Comparison of ENCODE assay signal across 8 mouse cellular contexts in genomic region chr10:81541803-81542202, GRCm38 (mm10). TPM values are rescaled to one million over a fixed set of nuclear protein-coding genes. Genes with fewer than 3 reads are reported as not detected.
DNase-seq lines count a peak whose midpoint lies in the region; ATAC-seq and TF ChIP-seq lines count a peak whose summit lies in the region.

No protein-coding gene starts in this region.

- no peaks in the 10 kb centered on the region for H3K9me3 ChIP-seq in midbrain, embryonic 11.5 days (ENCODE audit: control insufficient read depth, low read length)
- no peaks in the 10 kb centered on the region for H3K9me3 ChIP-seq in midbrain, postnatal 0 days (ENCODE audit: low read length)
- no peaks in the 10 kb centered on the region for H3K9me3 ChIP-seq in heart, embryonic 11.5 days (replicated peaks; ENCODE audit: control insufficient read depth, low read length)

- no peak overlapping the region for H3K4me2 ChIP-seq in midbrain, embryonic 11.5 days
- H3K4me2 ChIP-seq in midbrain, postnatal 0 days (ENCODE audit: low read depth, low read length, poor library complexity, severe bottlenecking) = no peak overlapping the region
- H3K4me2 ChIP-seq in heart, embryonic 11.5 days = peak overlapping the region; percentile 22

- no peak overlapping the region for H3K4me3 ChIP-seq in midbrain, embryonic 11.5 days (ENCODE audit: low read depth, low read length)
- no peak overlapping the region for H3K4me3 ChIP-seq in midbrain, postnatal 0 days (ENCODE audit: low read depth, low read length)
- H3K4me3 ChIP-seq in heart, embryonic 11.5 days (ENCODE audit: low read depth, low read length) = no peak overlapping the region

- no peak for DNase-seq in midbrain, embryonic 11.5 days (ENCODE audit: low spot score, missing footprints)
- DNase-seq in midbrain, postnatal 0 days (ENCODE audit: low spot score) = no peak
- peak; percentile 80 for DNase-seq in kidney, postnatal 10 days
- DNase-seq in lung, postnatal 25 days (ENCODE audit: low spot score) = peak; percentile 71
- no peak for DNase-seq in retina, embryonic 14.5 days (ENCODE audit: low spot score)
- DNase-seq in spleen, adult 12 weeks (ENCODE audit: low spot score) = no peak

- ATAC-seq in midbrain, embryonic 11.5 days (ENCODE audit: low FRiP score) = no peak
- no peak for ATAC-seq in midbrain, postnatal 0 days (ENCODE audit: low FRiP score)
- ATAC-seq in heart, embryonic 11.5 days (replicated peaks; ENCODE audit: insufficient number of reproducible peaks, low FRiP score, low TSS enrichment) = no peak
- ATAC-seq in CD4-positive, CD25-positive, alpha-beta regulatory T cell, adult 4 months = no peak

- TF ChIP-seq CTCF in midbrain, postnatal 0 days (IDR thresholded peaks at IDR 0.05) = no peak

- H3K9ac ChIP-seq in midbrain, embryonic 11.5 days (ENCODE audit: low read length) = 0 out of 2 replicates have a peak overlapping the region, but pooled peaks have one; percentile 12
- H3K9ac ChIP-seq in midbrain, postnatal 0 days (replicated peaks; ENCODE audit: low read length, poor library complexity, severe bottlenecking) = no peak overlapping the region
- H3K9ac ChIP-seq in heart, embryonic 11.5 days (ENCODE audit: low read depth, low read length) = peak overlapping the region; percentile 47

- peaks cover 1% of the 10 kb centered on the region; the same call in 1 of the 2 replicates for H3K36me3 ChIP-seq in midbrain, embryonic 11.5 days (ENCODE audit: control insufficient read depth, insufficient read depth, low read length)
- H3K36me3 ChIP-seq in midbrain, postnatal 0 days (ENCODE audit: insufficient read depth, low read length) = no peaks in the 10 kb centered on the region; the same call in 1 of the 2 replicates
- H3K36me3 ChIP-seq in heart, embryonic 11.5 days (ENCODE audit: control insufficient read depth, insufficient read depth, low read length) = no peaks in the 10 kb centered on the region

- peaks cover 23% of the 10 kb centered on the region for H3K4me1 ChIP-seq in midbrain, embryonic 11.5 days (ENCODE audit: control insufficient read depth, insufficient read depth, low read length)
- H3K4me1 ChIP-seq in midbrain, postnatal 0 days (ENCODE audit: insufficient read depth, low read length) = peaks cover 20% of the 10 kb centered on the region
- peaks cover 36% of the 10 kb centered on the region for H3K4me1 ChIP-seq in heart, embryonic 11.5 days (ENCODE audit: control insufficient read depth, insufficient read depth, low read length)

- no peak overlapping the region for H3K27ac ChIP-seq in midbrain, embryonic 11.5 days (ENCODE audit: low read depth, low read length)
- no peak overlapping the region for H3K27ac ChIP-seq in midbrain, postnatal 0 days (ENCODE audit: low read depth, low read length)
- H3K27ac ChIP-seq in heart, embryonic 11.5 days (ENCODE audit: low read depth, low read length) = peak overlapping the region; percentile 15; the same call in 1 of the 2 replicates

- 85% methylated on average over 10 of the region's 10 CpGs for WGBS in midbrain, embryonic 11.5 days
- WGBS in midbrain, postnatal 0 days = 78% methylated on average over 10 of the region's 10 CpGs
- WGBS in heart, embryonic 11.5 days (ENCODE audit: insufficient replicate concordance) = 56% methylated on average over 10 of the region's 10 CpGs

- no peaks in the 10 kb centered on the region for H3K27me3 ChIP-seq in midbrain, embryonic 11.5 days (ENCODE audit: control insufficient read depth, insufficient read depth, low read length)
- H3K27me3 ChIP-seq in midbrain, postnatal 0 days (ENCODE audit: insufficient read depth, low read length) = no peaks in the 10 kb centered on the region
- no peaks in the 10 kb centered on the region for H3K27me3 ChIP-seq in heart, embryonic 11.5 days (ENCODE audit: control insufficient read depth, insufficient read depth, low read length)

RNA-seq across cellular contexts. Expression of gene Gna11, which starts 3.2 kb away (rescaled TPM):
- polyA plus RNA-seq in midbrain, embryonic 11.5 days (2014; fragmentation: Nextera tagmentation; extraction: Ambion mirVana) = 55.8 and 59.3 TPM in 2 replicates
- 108 and 130 TPM in 2 replicates for total RNA-seq in midbrain, postnatal 0 days (2014; rRNA removed)
- 107 and 108 TPM in 2 replicates for polyA plus RNA-seq in midbrain, postnatal 0 days (2015; fragmentation: Nextera tagmentation; extraction: Ambion mirVana)
- 55.5 and 58.8 TPM in 2 replicates for polyA plus RNA-seq in heart, embryonic 11.5 days (2014; fragmentation: Nextera tagmentation; extraction: Ambion mirVana)
- polyA plus RNA-seq in CD4-positive, CD25-positive, alpha-beta regulatory T cell, adult 4 months (2017; shearing (Covaris generic)) = 10 to 100 TPM; 28.5 to 42.5 TPM

RNA-seq across cellular contexts. Expression of gene Aes, which starts 17.5 kb away (rescaled TPM):
- polyA plus RNA-seq in midbrain, embryonic 11.5 days (2014; fragmentation: Nextera tagmentation; extraction: Ambion mirVana) = 306 and 325 TPM in 2 replicates
- 539 and 662 TPM in 2 replicates for total RNA-seq in midbrain, postnatal 0 days (2014; rRNA removed)
- polyA plus RNA-seq in midbrain, postnatal 0 days (2015; fragmentation: Nextera tagmentation; extraction: Ambion mirVana) = 805 and 854 TPM in 2 replicates
- polyA plus RNA-seq in heart, embryonic 11.5 days (2014; fragmentation: Nextera tagmentation; extraction: Ambion mirVana) = 330 and 481 TPM in 2 replicates
- polyA plus RNA-seq in CD4-positive, CD25-positive, alpha-beta regulatory T cell, adult 4 months (2017; shearing (Covaris generic)) = 100 to 1,000 TPM; 103 to 139 TPM

RNA-seq across cellular contexts. Expression of gene Gna15, which starts 17.8 kb away (rescaled TPM):
- 1.1 and 1.4 TPM in 2 replicates for polyA plus RNA-seq in midbrain, embryonic 11.5 days (2014; fragmentation: Nextera tagmentation; extraction: Ambion mirVana)
- 0.94 and 2.1 TPM in 2 replicates for total RNA-seq in midbrain, postnatal 0 days (2014; rRNA removed)
- 1.1 and 1.2 TPM in 2 replicates for polyA plus RNA-seq in midbrain, postnatal 0 days (2015; fragmentation: Nextera tagmentation; extraction: Ambion mirVana)
- polyA plus RNA-seq in heart, embryonic 11.5 days (2014; fragmentation: Nextera tagmentation; extraction: Ambion mirVana) = 2.5 and 3.4 TPM in 2 replicates
- 10 to 100 TPM; 28.5 to 31.9 TPM for polyA plus RNA-seq in CD4-positive, CD25-positive, alpha-beta regulatory T cell, adult 4 months (2017; shearing (Covaris generic))

RNA-seq across cellular contexts. Expression of gene Tle2, which starts 32.6 kb away (rescaled TPM):
- 6.0 and 6.2 TPM in 2 replicates for polyA plus RNA-seq in midbrain, embryonic 11.5 days (2014; fragmentation: Nextera tagmentation; extraction: Ambion mirVana)
- total RNA-seq in midbrain, postnatal 0 days (2014; rRNA removed) = 31.2 and 35.6 TPM in 2 replicates
- 56.8 and 57.3 TPM in 2 replicates for polyA plus RNA-seq in midbrain, postnatal 0 days (2015; fragmentation: Nextera tagmentation; extraction: Ambion mirVana)
- 17.8 and 18.3 TPM in 2 replicates for polyA plus RNA-seq in heart, embryonic 11.5 days (2014; fragmentation: Nextera tagmentation; extraction: Ambion mirVana)
- polyA plus RNA-seq in CD4-positive, CD25-positive, alpha-beta regulatory T cell, adult 4 months (2017; shearing (Covaris generic)) = under 1 TPM in 1 of 2 experiments, not detected in 1; 0.78 TPM

RNA-seq across cellular contexts. Expression of gene S1pr4, which starts 41.9 kb away (rescaled TPM):
- polyA plus RNA-seq in midbrain, embryonic 11.5 days (2014; fragmentation: Nextera tagmentation; extraction: Ambion mirVana) = 0.37 and 0.43 TPM in 2 replicates
- total RNA-seq in midbrain, postnatal 0 days (2014; rRNA removed) = 0.09 and 0.16 TPM in 2 replicates
- polyA plus RNA-seq in midbrain, postnatal 0 days (2015; fragmentation: Nextera tagmentation; extraction: Ambion mirVana) = 0.40 and 0.41 TPM in 2 replicates
- polyA plus RNA-seq in heart, embryonic 11.5 days (2014; fragmentation: Nextera tagmentation; extraction: Ambion mirVana) = 0.56 and 0.79 TPM in 2 replicates
- 10 to 100 TPM; 53.2 to 76.8 TPM for polyA plus RNA-seq in CD4-positive, CD25-positive, alpha-beta regulatory T cell, adult 4 months (2017; shearing (Covaris generic))

Comparison
In these comparisons a context has a peak if more than half of its experiments do, and no peak if none do; other contexts are left out.
1. DNase-seq: peak in kidney, postnatal 10 days (single experiment) and lung, postnatal 25 days (single experiment); none in midbrain, embryonic 11.5 days (single experiment), midbrain, postnatal 0 days (single experiment), retina, embryonic 14.5 days (single experiment) and spleen, adult 12 weeks (single experiment).